Mouse (Mus musculus): Measurements from ENCODE around the gene Dusp22. TPM values are rescaled to one million over a fixed set of nuclear protein-coding genes. Genes with fewer than 3 reads are reported as not detected.
A peak's percentile ranks its signal among the peaks of the same experiment; 100 is the strongest.

Gene Dusp22
- polyA plus RNA-seq, 1 experiment from 2014 or later, result 11.8 TPM

DNA sequence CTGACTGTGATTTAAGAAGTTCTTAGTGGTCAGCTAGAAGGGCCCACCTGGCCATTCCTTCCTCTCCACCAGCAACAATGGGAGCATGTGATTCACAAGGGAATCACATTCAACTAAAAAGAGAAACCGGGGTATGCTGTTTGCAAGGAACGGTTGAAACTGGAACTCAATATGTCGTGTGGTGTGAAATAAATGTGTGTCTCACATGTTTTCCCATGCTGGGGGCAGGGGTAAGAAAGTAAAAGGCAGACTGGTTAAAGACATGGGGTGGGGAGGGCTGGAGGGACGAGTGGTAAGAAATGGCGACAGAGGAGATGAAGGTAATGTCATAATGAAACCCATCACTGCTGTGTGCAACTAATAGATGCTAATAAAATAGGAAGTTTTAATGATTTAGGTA, 87.3 kb downstream of the Dusp22 start:
- ATAC-seq (replicated peaks; ENCODE audit: low FRiP score), result no peak
- no peak overlapping the region for H3K9ac ChIP-seq (ENCODE audit: low read depth, low read length)
- no peak overlapping the region for H3K4me3 ChIP-seq (ENCODE audit: low read depth, low read length)
- H3K27ac ChIP-seq (ENCODE audit: low read depth, low read length), result no peak overlapping the region
- H3K27me3 ChIP-seq (replicated peaks; ENCODE audit: control insufficient read depth, insufficient read depth, low read length), result peaks cover 50% of the 10 kb centered on the region
- 77% methylated on average over 5 of the region's 5 CpGs for WGBS
- H3K4me2 ChIP-seq, result no peak overlapping the region
- no peaks in the 10 kb centered on the region for H3K9me3 ChIP-seq (ENCODE audit: control insufficient read depth, low read length)
- no peaks in the 10 kb centered on the region for H3K4me1 ChIP-seq (replicated peaks; ENCODE audit: control insufficient read depth, insufficient read depth, low read length)
- no peaks in the 10 kb centered on the region for H3K36me3 ChIP-seq (ENCODE audit: control insufficient read depth, insufficient read depth, low read length)
- DNase-seq (ENCODE audit: low spot score), result no peak

DNA sequence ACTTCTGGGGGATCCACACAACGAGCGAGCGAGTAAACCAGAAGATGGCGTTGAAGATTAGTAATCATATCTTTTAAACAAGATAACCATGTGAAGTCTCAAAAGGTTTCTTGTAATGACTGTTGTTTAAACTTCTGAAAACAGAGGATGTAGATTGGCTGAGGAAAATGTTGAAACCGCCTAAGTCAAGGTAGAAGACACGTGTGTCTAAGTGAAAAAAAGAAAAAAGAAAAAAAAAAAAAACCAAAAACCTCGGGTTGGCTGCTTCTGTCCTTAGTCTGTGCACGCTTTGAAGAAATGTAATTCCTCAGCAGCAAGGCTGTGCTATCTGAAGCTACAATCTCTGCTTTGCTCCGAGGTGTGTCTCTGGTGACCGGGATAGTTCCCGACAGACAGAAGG, 87.7 kb downstream of the Dusp22 start:
- H3K27me3 ChIP-seq (replicated peaks; ENCODE audit: control insufficient read depth, insufficient read depth, low read length), result peaks cover 52% of the 10 kb centered on the region
- no peak for ATAC-seq (replicated peaks; ENCODE audit: low FRiP score)

DNA sequence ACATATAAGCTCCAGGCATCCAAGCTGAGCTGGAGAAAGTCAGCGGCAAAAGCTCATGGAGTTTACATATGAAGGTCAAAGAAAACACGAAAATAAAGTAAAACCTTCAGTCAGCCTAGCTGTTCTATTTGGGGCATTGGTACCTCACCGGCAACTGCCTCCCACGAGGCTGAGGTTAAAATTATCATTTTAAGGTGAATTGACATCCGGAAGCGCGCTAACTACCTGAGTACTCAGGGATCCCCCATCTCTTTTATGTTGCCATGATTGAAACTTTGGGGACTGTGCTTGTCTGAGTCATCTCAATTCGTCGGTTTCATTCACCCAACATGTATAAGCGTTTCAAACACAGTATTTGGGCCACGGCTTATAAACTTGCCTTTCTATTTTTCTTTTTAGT, 88.5 kb downstream of the Dusp22 start:
- Histone ChIP-seq H3K27me3 (replicated peaks; ENCODE audit: control insufficient read depth, insufficient read depth, low read length) (peaks cover 52% of the 10 kb centered on the region), H3K4me3 (ENCODE audit: low read depth, low read length) (no peak overlapping the region)

More for the DNA sequence above, 87.7 kb downstream of the Dusp22 start:
- Histone ChIP-seq H3K36me3 (ENCODE audit: control insufficient read depth, insufficient read depth, low read length) (no peaks in the 10 kb centered on the region), H3K9me3 (ENCODE audit: control insufficient read depth, low read length) (no peaks in the 10 kb centered on the region), H3K4me1 (replicated peaks; ENCODE audit: control insufficient read depth, insufficient read depth, low read length) (no peaks in the 10 kb centered on the region), H3K4me2 (no peak overlapping the region), H3K9ac (ENCODE audit: low read depth, low read length) (no peak overlapping the region), H3K27ac (ENCODE audit: low read depth, low read length) (no peak overlapping the region), H3K4me3 (ENCODE audit: low read depth, low read length) (no peak overlapping the region)
- 58% methylated on average over 11 of the region's 11 CpGs for WGBS
- DNase-seq (ENCODE audit: low spot score), result no peak

DNA sequence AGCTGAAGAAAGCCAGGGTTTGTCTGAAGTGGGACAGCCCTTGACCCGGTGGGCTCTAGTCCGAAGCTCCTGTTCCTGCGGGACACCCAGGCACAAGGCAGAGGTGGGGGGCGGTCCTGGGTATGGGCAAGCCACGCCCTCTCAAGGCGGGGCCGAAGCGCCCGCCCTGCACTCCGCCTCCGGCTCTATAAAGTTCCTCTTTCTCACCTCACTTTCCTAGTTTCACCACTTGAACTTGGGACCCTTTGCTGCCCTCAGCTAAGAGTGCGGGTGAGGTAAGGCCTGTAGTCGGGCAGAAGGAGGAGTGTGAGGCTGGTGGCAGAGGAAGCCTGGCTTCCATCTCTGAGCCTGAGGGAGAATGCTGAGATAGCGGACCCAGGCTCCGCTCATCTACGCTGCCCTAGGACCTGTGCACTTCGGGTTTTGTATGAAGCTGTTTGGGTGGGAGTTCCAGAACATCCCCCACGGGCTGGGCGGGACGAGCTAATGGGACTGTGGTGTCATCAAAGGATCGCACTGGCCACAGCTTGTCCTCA, 89.3 kb downstream of the Dusp22 start, which contains the start of gene Irf4:
Gene Irf4, plus strand, starts transcription at position 206 of the 536 bp plus-strand sequence.
- peak; percentile 68 for ATAC-seq (replicated peaks; ENCODE audit: low FRiP score)
- Histone ChIP-seq H3K9ac (ENCODE audit: low read depth, low read length) (no peak within 1 kb of the TSS), H3K27ac (ENCODE audit: low read depth, low read length) (no peak within 1 kb of the TSS), H3K4me2 (peak within 1 kb of the TSS; percentile 65), H3K9me3 (ENCODE audit: control insufficient read depth, low read length) (no peaks in the 10 kb centered on the region), H3K4me3 (ENCODE audit: low read depth, low read length) (peak within 1 kb of the TSS; percentile 29), H3K36me3 (ENCODE audit: control insufficient read depth, insufficient read depth, low read length) (no peaks in the 10 kb centered on the region), H3K27me3 (replicated peaks; ENCODE audit: control insufficient read depth, insufficient read depth, low read length) (peaks cover 52% of the 10 kb centered on the region), H3K4me1 (replicated peaks; ENCODE audit: control insufficient read depth, insufficient read depth, low read length) (no peaks in the 10 kb centered on the region)
- DNase-seq (ENCODE audit: low spot score), result peak; percentile 54
- 3% methylated on average over 21 of the region's 21 CpGs for whole genome bisulfite sequencing

More for the DNA sequence above, 88.5 kb downstream of the Dusp22 start:
- no peak overlapping the region for H3K27ac ChIP-seq (ENCODE audit: low read depth, low read length)
- no peaks in the 10 kb centered on the region for H3K4me1 ChIP-seq (replicated peaks; ENCODE audit: control insufficient read depth, insufficient read depth, low read length)
- H3K36me3 ChIP-seq (ENCODE audit: control insufficient read depth, insufficient read depth, low read length), result no peaks in the 10 kb centered on the region
- DNase-seq (ENCODE audit: low spot score), result no peak
- no peaks in the 10 kb centered on the region for H3K9me3 ChIP-seq (ENCODE audit: control insufficient read depth, low read length)
- WGBS, result 60% methylated on average over 11 of the region's 11 CpGs
- H3K9ac ChIP-seq (ENCODE audit: low read depth, low read length), result no peak overlapping the region
- H3K4me2 ChIP-seq, result no peak overlapping the region
- no peak for ATAC-seq (replicated peaks; ENCODE audit: low FRiP score)

DNA sequence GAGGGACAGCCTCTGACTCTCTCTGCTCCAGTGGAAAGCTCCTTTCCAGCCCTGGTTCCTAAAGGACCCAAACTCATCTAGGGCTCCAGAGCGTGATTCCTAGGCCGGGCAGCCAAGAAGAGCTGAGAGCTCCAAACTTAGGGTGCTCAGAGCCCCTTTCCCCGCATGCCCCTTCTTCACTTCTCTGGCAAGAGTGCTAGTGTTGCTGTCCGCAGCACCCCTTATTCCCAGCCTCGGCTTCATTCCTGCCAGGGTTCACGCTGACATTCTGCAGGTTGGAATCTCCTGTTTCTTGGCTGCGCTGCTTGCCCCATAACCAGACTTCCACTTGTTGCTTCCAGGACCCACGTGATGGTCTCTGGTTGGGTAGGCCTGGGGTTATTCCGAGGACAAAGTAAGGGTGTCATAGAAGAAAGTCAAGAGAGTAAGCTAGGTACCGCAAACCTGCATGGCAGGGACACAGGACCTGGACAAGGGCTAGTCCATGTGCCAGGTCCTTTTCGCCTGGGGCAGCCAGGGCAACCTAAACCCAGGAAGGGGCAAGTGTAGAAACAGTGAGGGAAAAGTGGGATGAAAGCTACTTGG, 89.8 kb downstream of the Dusp22 start:
- Histone ChIP-seq H3K36me3 (ENCODE audit: control insufficient read depth, insufficient read depth, low read length) (no peaks in the 10 kb centered on the region), H3K4me1 (replicated peaks; ENCODE audit: control insufficient read depth, insufficient read depth, low read length) (no peaks in the 10 kb centered on the region), H3K9me3 (ENCODE audit: control insufficient read depth, low read length) (no peaks in the 10 kb centered on the region), H3K27me3 (replicated peaks; ENCODE audit: control insufficient read depth, insufficient read depth, low read length) (peaks cover 52% of the 10 kb centered on the region), H3K9ac (ENCODE audit: low read depth, low read length) (no peak overlapping the region), H3K4me2 (peak overlapping the region; percentile 65), H3K4me3 (ENCODE audit: low read depth, low read length) (peak overlapping the region; percentile 29), H3K27ac (ENCODE audit: low read depth, low read length) (no peak overlapping the region)
- 8% methylated on average over 11 of the region's 11 CpGs for WGBS
- no peak for ATAC-seq (replicated peaks; ENCODE audit: low FRiP score)
- no peak for DNase-seq (ENCODE audit: low spot score)

DNA sequence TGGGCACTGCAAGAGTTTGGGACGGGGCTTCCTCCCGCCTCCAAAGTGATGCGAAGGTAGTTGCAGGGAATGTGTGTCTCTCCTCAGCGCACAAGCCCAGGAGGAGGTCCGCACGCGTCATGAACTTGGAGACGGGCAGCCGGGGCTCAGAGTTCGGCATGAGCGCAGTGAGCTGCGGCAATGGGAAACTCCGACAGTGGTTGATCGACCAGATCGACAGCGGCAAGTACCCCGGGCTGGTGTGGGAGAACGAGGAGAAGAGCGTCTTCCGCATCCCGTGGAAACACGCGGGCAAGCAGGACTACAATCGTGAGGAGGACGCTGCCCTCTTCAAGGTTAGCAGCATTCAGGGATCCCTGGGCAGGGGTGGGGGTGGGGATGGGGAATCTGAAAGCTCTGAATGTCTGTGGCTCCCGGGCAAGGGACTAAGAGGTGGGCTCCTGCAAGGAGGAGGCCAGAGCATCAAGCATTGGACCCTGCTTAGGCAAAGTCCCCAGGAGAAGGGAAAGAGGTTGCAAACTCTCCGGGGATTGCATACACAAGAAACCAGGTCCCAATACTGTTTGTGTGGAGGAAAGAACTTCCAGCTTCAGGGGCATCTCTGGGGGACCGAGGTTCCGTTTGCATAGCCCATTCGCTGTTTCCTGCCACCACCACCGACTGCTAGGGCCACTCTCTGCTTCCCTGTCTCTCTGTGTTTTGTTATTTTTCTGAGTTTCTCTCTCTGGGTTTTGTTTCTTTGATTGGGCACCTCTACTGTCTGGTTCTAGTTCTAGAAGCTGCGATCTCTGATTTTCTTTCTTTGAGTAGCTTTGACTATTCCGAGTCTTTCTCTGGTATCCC, 90.9 kb downstream of the Dusp22 start:
- Histone ChIP-seq H3K9ac (ENCODE audit: low read depth, low read length) (no peak overlapping the region), H3K9me3 (ENCODE audit: control insufficient read depth, low read length) (no peaks in the 10 kb centered on the region), H3K4me1 (replicated peaks; ENCODE audit: control insufficient read depth, insufficient read depth, low read length) (no peaks in the 10 kb centered on the region), H3K27ac (ENCODE audit: low read depth, low read length) (no peak overlapping the region), H3K36me3 (ENCODE audit: control insufficient read depth, insufficient read depth, low read length) (no peaks in the 10 kb centered on the region), H3K4me2 (peak overlapping the region; percentile 37), H3K4me3 (ENCODE audit: low read depth, low read length) (peak overlapping the region; percentile 3; the same call in 1 of the 2 replicates), H3K27me3 (replicated peaks; ENCODE audit: control insufficient read depth, insufficient read depth, low read length) (peaks cover 52% of the 10 kb centered on the region)
- ATAC-seq (replicated peaks; ENCODE audit: low FRiP score) (no peak), DNase-seq (ENCODE audit: low spot score) (peak; percentile 38)
- 3% methylated on average over 33 of the region's 33 CpGs for WGBS

DNA sequence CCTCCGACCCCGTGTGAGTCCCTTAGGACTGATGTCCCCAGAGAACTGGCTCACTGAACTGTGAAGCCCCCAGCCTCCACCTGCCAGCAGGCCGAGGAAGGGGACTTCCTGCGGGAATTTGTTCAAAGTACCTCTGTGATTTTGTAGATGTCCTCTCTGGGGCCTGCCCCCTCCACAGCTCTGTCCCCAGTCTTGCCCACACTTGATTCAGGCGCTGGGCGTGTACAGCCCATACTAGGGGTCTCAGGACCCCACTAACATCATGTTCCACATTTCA, 91.4 kb downstream of the Dusp22 start:
- WGBS, result 35% methylated on average over 6 of the region's 6 CpGs
- H3K27ac ChIP-seq (ENCODE audit: low read depth, low read length), result no peak overlapping the region
- ATAC-seq (replicated peaks; ENCODE audit: low FRiP score) (no peak), DNase-seq (ENCODE audit: low spot score) (no peak)
- no peaks in the 10 kb centered on the region for H3K36me3 ChIP-seq (ENCODE audit: control insufficient read depth, insufficient read depth, low read length)
- no peaks in the 10 kb centered on the region for H3K9me3 ChIP-seq (ENCODE audit: control insufficient read depth, low read length)
- H3K4me2 ChIP-seq, result no peak overlapping the region
- peaks cover 52% of the 10 kb centered on the region for H3K27me3 ChIP-seq (replicated peaks; ENCODE audit: control insufficient read depth, insufficient read depth, low read length)
- no peak overlapping the region for H3K9ac ChIP-seq (ENCODE audit: low read depth, low read length)
- no peaks in the 10 kb centered on the region for H3K4me1 ChIP-seq (replicated peaks; ENCODE audit: control insufficient read depth, insufficient read depth, low read length)
- H3K4me3 ChIP-seq (ENCODE audit: low read depth, low read length), result no peak overlapping the region

DNA sequence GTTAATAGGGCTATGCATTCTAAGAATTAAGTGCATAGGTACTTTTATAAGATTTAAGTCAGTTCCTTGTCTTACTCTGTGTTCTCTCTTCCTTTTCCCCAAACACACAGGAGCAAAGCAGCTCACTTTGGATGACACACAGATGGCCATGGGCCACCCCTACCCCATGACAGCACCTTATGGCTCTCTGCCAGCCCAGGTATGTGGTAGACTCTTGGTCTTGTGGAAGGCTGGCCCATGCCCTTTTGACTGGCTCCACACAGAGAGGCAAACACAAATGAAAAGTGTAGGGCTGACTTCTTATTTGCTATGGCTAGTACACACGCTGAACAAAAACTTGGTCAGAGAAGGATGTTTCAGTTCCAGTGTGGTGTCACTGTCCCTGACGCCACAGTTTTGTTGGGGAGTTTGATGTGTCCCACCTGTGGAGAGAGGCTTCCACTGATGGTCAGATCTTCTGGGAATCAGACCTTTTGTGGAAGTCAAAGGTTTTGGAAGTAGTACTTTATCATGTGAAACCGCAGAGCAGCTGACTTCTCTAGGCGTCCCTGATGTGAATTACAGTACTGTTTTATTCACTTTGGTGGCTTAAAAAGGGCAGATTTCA, 92.9 kb downstream of the Dusp22 start:
- Histone ChIP-seq H3K9ac (ENCODE audit: low read depth, low read length) (no peak overlapping the region), H3K36me3 (ENCODE audit: control insufficient read depth, insufficient read depth, low read length) (no peaks in the 10 kb centered on the region), H3K4me2 (no peak overlapping the region), H3K4me3 (ENCODE audit: low read depth, low read length) (no peak overlapping the region), H3K27ac (ENCODE audit: low read depth, low read length) (no peak overlapping the region), H3K9me3 (ENCODE audit: control insufficient read depth, low read length) (no peaks in the 10 kb centered on the region), H3K4me1 (replicated peaks; ENCODE audit: control insufficient read depth, insufficient read depth, low read length) (no peaks in the 10 kb centered on the region), H3K27me3 (replicated peaks; ENCODE audit: control insufficient read depth, insufficient read depth, low read length) (peaks cover 44% of the 10 kb centered on the region)
- WGBS, result 72% methylated on average over 4 of the region's 4 CpGs
- no peak for DNase-seq (ENCODE audit: low spot score)
- no peak for ATAC-seq (replicated peaks; ENCODE audit: low FRiP score)

Data from liver, embryonic 11.5 days (tissue).